Mouse (Mus musculus): ENCODE measurements around the gene Pdgfra. TPM values are rescaled to one million over a fixed set of nuclear protein-coding genes. Genes with fewer than 3 reads are reported as not detected.

Pdgfra gene
- polyA plus RNA-seq, 1 experiment from 2014 or later: 78.8 TPM

- WGBS: under 1% methylated on average over 10 of the region's 10 CpGs
- peaks cover 31% of the 10 kb centered on the region for H3K4me1 ChIP-seq
- H3K27me3 ChIP-seq: peaks cover 39% of the 10 kb centered on the region
- no peaks in the 10 kb centered on the region for H3K9me3 ChIP-seq
- peak overlapping the region; percentile 80 for H3K4me3 ChIP-seq
- H3K36me3 ChIP-seq: no peaks in the 10 kb centered on the region
- H3K9ac ChIP-seq: peak overlapping the region; percentile 71
- no peak for ATAC-seq (ENCODE audit: insufficient number of reproducible peaks, insufficient read depth, low FRiP score, low TSS enrichment, low read depth)
- H3K27ac ChIP-seq: peak overlapping the region; percentile 100
- H3K4me2 ChIP-seq: peak overlapping the region; percentile 65
These were observed 2.7 kb upstream of the Pdgfra start for GRCm38 (mm10) chr5:75149380-75149779.

- Histone ChIP-seq H3K9me3 (no peaks in the 10 kb centered on the region), H3K27me3 (peaks cover 35% of the 10 kb centered on the region), H3K36me3 (no peaks in the 10 kb centered on the region), H3K9ac (peak overlapping the region; percentile 71), H3K27ac (peak overlapping the region; percentile 100), H3K4me2 (peak overlapping the region; percentile 65), H3K4me3 (peak overlapping the region; percentile 80), H3K4me1 (peaks cover 31% of the 10 kb centered on the region)
- ATAC-seq (ENCODE audit: insufficient number of reproducible peaks, insufficient read depth, low FRiP score, low TSS enrichment, low read depth): peak; percentile 27; the same call in 1 of the 2 replicates
- 1% methylated on average over 11 of the region's 11 CpGs for WGBS
These were observed 2.2 kb upstream of the Pdgfra start for GRCm38 (mm10) chr5:75149880-75150279.

- peak overlapping the region; percentile 80 for H3K4me3 ChIP-seq
- WGBS: 1% methylated on average over 23 of the region's 23 CpGs
- 0 out of 2 replicates have a peak, but pooled peaks have one; percentile 45 for ATAC-seq (ENCODE audit: insufficient number of reproducible peaks, insufficient read depth, low FRiP score, low TSS enrichment, low read depth)
- H3K36me3 ChIP-seq: no peaks in the 10 kb centered on the region
- peak overlapping the region; percentile 99 for H3K9ac ChIP-seq
- no peaks in the 10 kb centered on the region for H3K9me3 ChIP-seq
- peak overlapping the region; percentile 65 for H3K4me2 ChIP-seq
- H3K27ac ChIP-seq: peak overlapping the region; percentile 100
- H3K27me3 ChIP-seq: peaks cover 35% of the 10 kb centered on the region
- H3K4me1 ChIP-seq: peaks cover 31% of the 10 kb centered on the region
These were observed 1.6 kb upstream of the Pdgfra start for GRCm38 (mm10) chr5:75150341-75150981.

- H3K27ac ChIP-seq: peak overlapping the region; percentile 100
- H3K9me3 ChIP-seq: no peaks in the 10 kb centered on the region
- peaks cover 31% of the 10 kb centered on the region for H3K4me1 ChIP-seq
- peaks cover 35% of the 10 kb centered on the region for H3K27me3 ChIP-seq
- H3K9ac ChIP-seq: peak overlapping the region; percentile 99
- no peaks in the 10 kb centered on the region for H3K36me3 ChIP-seq
- H3K4me3 ChIP-seq: peak overlapping the region; percentile 80
- WGBS: under 1% methylated on average over 32 of the region's 35 CpGs
- peak overlapping the region; percentile 65 for H3K4me2 ChIP-seq
- ATAC-seq (ENCODE audit: insufficient number of reproducible peaks, insufficient read depth, low FRiP score, low TSS enrichment, low read depth): no peak; the same call in 1 of the 2 replicates
These were observed 769 bp upstream of the Pdgfra start for GRCm38 (mm10) chr5:75151146-75151900.

- peak overlapping the region; percentile 99 for H3K9ac ChIP-seq
- peaks cover 32% of the 10 kb centered on the region for H3K4me1 ChIP-seq
- peak overlapping the region; percentile 80 for H3K4me3 ChIP-seq
- H3K4me2 ChIP-seq: peak overlapping the region; percentile 65
- H3K27ac ChIP-seq: peak overlapping the region; percentile 100
- ATAC-seq (ENCODE audit: insufficient number of reproducible peaks, insufficient read depth, low FRiP score, low TSS enrichment, low read depth): no peak
- no peaks in the 10 kb centered on the region for H3K9me3 ChIP-seq
- no peaks in the 10 kb centered on the region for H3K36me3 ChIP-seq
- H3K27me3 ChIP-seq: peaks cover 24% of the 10 kb centered on the region
- WGBS: under 1% methylated on average over 72 of the region's 72 CpGs
These were observed 916 bp downstream of the Pdgfra start for GRCm38 (mm10) chr5:75152791-75153625.

GRCm38 (mm10) chr5:75153626-75153960, 1.5 kb downstream of the Pdgfra start:
- Histone ChIP-seq H3K27ac (peak overlapping the region; percentile 100), H3K27me3 (peaks cover 19% of the 10 kb centered on the region), H3K9ac (peak overlapping the region; percentile 99), H3K4me1 (peaks cover 32% of the 10 kb centered on the region), H3K4me3 (peak overlapping the region; percentile 80), H3K4me2 (peak overlapping the region; percentile 65), H3K9me3 (no peaks in the 10 kb centered on the region), H3K36me3 (no peaks in the 10 kb centered on the region)
- under 1% methylated on average over 13 of the region's 13 CpGs for WGBS
- no peak for ATAC-seq (ENCODE audit: insufficient number of reproducible peaks, insufficient read depth, low FRiP score, low TSS enrichment, low read depth)

GRCm38 (mm10) chr5:75153961-75154620, 2.0 kb downstream of the Pdgfra start:
- Histone ChIP-seq H3K4me1 (peaks cover 31% of the 10 kb centered on the region), H3K9ac (peak overlapping the region; percentile 99), H3K4me3 (peak overlapping the region; percentile 80), H3K27ac (peak overlapping the region; percentile 100), H3K27me3 (peaks cover 15% of the 10 kb centered on the region), H3K36me3 (no peaks in the 10 kb centered on the region), H3K4me2 (peak overlapping the region; percentile 65), H3K9me3 (no peaks in the 10 kb centered on the region)
- WGBS: under 1% methylated on average over 27 of the region's 27 CpGs
- ATAC-seq (ENCODE audit: insufficient number of reproducible peaks, insufficient read depth, low FRiP score, low TSS enrichment, low read depth): no peak

GRCm38 (mm10) chr5:75154621-75155235, 2.6 kb downstream of the Pdgfra start:
- H3K4me1 ChIP-seq: peaks cover 29% of the 10 kb centered on the region
- WGBS: under 1% methylated on average over 21 of the region's 21 CpGs
- peak overlapping the region; percentile 80 for H3K4me3 ChIP-seq
- H3K27me3 ChIP-seq: peaks cover 15% of the 10 kb centered on the region
- no peaks in the 10 kb centered on the region for H3K9me3 ChIP-seq
- no peak for ATAC-seq (ENCODE audit: insufficient number of reproducible peaks, insufficient read depth, low FRiP score, low TSS enrichment, low read depth)
- peak overlapping the region; percentile 65 for H3K4me2 ChIP-seq
- peak overlapping the region; percentile 100 for H3K27ac ChIP-seq
- H3K9ac ChIP-seq: peak overlapping the region; percentile 99
- no peaks in the 10 kb centered on the region for H3K36me3 ChIP-seq

- WGBS: 0% methylated on average over 7 of the region's 9 CpGs
- peak overlapping the region; percentile 80 for H3K4me3 ChIP-seq
- H3K4me1 ChIP-seq: peaks cover 29% of the 10 kb centered on the region
- no peaks in the 10 kb centered on the region for H3K9me3 ChIP-seq
- H3K36me3 ChIP-seq: peaks cover 2% of the 10 kb centered on the region
- H3K27ac ChIP-seq: peak overlapping the region; percentile 100
- ATAC-seq (ENCODE audit: insufficient number of reproducible peaks, insufficient read depth, low FRiP score, low TSS enrichment, low read depth): no peak
- H3K4me2 ChIP-seq: peak overlapping the region; percentile 65
- peaks cover 12% of the 10 kb centered on the region for H3K27me3 ChIP-seq
- H3K9ac ChIP-seq: peak overlapping the region; percentile 99
These were observed 3.2 kb downstream of the Pdgfra start for GRCm38 (mm10) chr5:75155281-75155680.

- H3K4me2 ChIP-seq: peak overlapping the region; percentile 65
- peak overlapping the region; percentile 80 for H3K4me3 ChIP-seq
- peaks cover 32% of the 10 kb centered on the region for H3K4me1 ChIP-seq
- peak overlapping the region; percentile 89 for H3K9ac ChIP-seq
- WGBS: under 1% methylated on average over 50 of the region's 52 CpGs
- H3K27ac ChIP-seq: peak overlapping the region; percentile 94
- peaks cover 12% of the 10 kb centered on the region for H3K27me3 ChIP-seq
- peak; percentile 63 for ATAC-seq (ENCODE audit: insufficient number of reproducible peaks, insufficient read depth, low FRiP score, low TSS enrichment, low read depth)
- no peaks in the 10 kb centered on the region for H3K9me3 ChIP-seq
- peaks cover 8% of the 10 kb centered on the region for H3K36me3 ChIP-seq
These were observed 3.9 kb downstream of the Pdgfra start for GRCm38 (mm10) chr5:75155741-75156553.
